Mouse (Mus musculus) MEL (cell line): ENCODE measurements at regions not wholly inside any gene's neighbourhood (a gene's known extent, or its start where the extent isn't known, plus 50 kb on each side); places are given as distances from the start of the nearest gene placed in this dataset.

Experiments used
- CTCF ChIP-seq, 3 experiments: IDR thresholded peaks in 2 of 3; conservative IDR thresholded peaks in 1 of 3; 2 replicates each; pipeline ENCODE4 v1.5.1; 2011 to 2012; ENCODE audit warnings: low read length in 3 of 3, low read depth in 2 of 3, mild to moderate bottlenecking in 2 of 3, improper control_type of control experiment in 1 of 3, inconsistent platforms in 1 of 3, mixed read lengths in 1 of 3, moderate library complexity in 1 of 3; ENCODE audit not compliant: control insufficient read depth in 1 of 3, insufficient read depth in 1 of 3, poor library complexity in 1 of 3, severe bottlenecking in 1 of 3
- NELFE ChIP-seq: IDR thresholded peaks from 2 replicates; pipeline ENCODE4 v1.6.1; 2011; ENCODE audit warnings: low read depth, low read length, improper control_type of control experiment

- TF ChIP-seq NELFE (no peak), CTCF (IDR thresholded peaks at IDR 0.05 in 2 of 3, conservative IDR thresholded peaks at IDR 0.05 in 1 of 3; ENCODE audit: control insufficient read depth in 1 of 3, insufficient read depth in 1 of 3, low read depth in 2 of 3, low read length in 3 of 3, poor library complexity in 1 of 3, severe bottlenecking in 1 of 3) (no peak)
These were observed 82.7 kb upstream of the Slc22a12 start for GRCm38 (mm10) chr19:6625574-6625973.
